Mouse (Mus musculus): ENCODE results near the gene Qser1.

GRCm38 (mm10) chr2:104816371-104816827, at the start of gene Qser1:
- TF ChIP-seq CTCF (IDR thresholded peaks at IDR 0.05; ENCODE audit: insufficient read depth, low read depth, low read length), result no peak
- no peak for TF ChIP-seq POLR2A (IDR thresholded peaks at IDR 0.05; ENCODE audit: insufficient read depth, low read depth, low read length)

All from olfactory bulb, adult 2 months (tissue).